Mouse (Mus musculus) kidney, adult 2 months (tissue): Measurements from ENCODE around the gene Smtnl1. TPM values are rescaled to one million over a fixed set of nuclear protein-coding genes. Genes with fewer than 3 reads are reported as not detected.

Experiments
- DNase-seq: peaks from one replicate; pipeline ENCODE4 v3.0.0; 2021
- H3K27ac ChIP-seq: fragments of 200-500 bp; 2 replicates; pipeline ENCODE4 v1.5.1; 2012; ENCODE audit warnings: low read depth, low read length, control low read depth, inconsistent platforms; ENCODE audit not compliant: insufficient read depth
- H3K27me3 ChIP-seq: fragments of 200-500 bp; replicated peaks from 2 replicates; pipeline ENCODE4 v1.6.1; 2012; ENCODE audit warnings: mild to moderate bottlenecking, moderate library complexity, low read length, inconsistent platforms; ENCODE audit not compliant: control insufficient read depth, insufficient read depth
- H3K36me3 ChIP-seq: fragments of 200-500 bp; 2 replicates; pipeline ENCODE4 v1.6.1; 2012; ENCODE audit warnings: mild to moderate bottlenecking, moderate library complexity, low read length, inconsistent platforms; ENCODE audit not compliant: control insufficient read depth, insufficient read depth
- H3K4me1 ChIP-seq: fragments of 200-500 bp; 2 replicates; pipeline ENCODE4 v1.6.1; 2011; ENCODE audit warnings: low read length; ENCODE audit not compliant: control insufficient read depth, insufficient read depth
- H3K4me3 ChIP-seq: fragments of 200-500 bp; 2 replicates; pipeline ENCODE4 v1.5.1; 2011; ENCODE audit warnings: mild to moderate bottlenecking, low read depth, low read length, control low read depth; ENCODE audit not compliant: insufficient read depth
- CTCF ChIP-seq: fragments of 200-500 bp; conservative IDR thresholded peaks from 2 replicates; pipeline ENCODE4 v1.5.1; 2011; ENCODE audit warnings: low read depth, mild to moderate bottlenecking, control low read depth, low read length, moderate library complexity, mixed read lengths; ENCODE audit not compliant: insufficient read depth, insufficient read length
- POLR2A ChIP-seq: fragments of 200-500 bp; IDR thresholded peaks from one replicate; pipeline ENCODE4 v1.6.1; 2011; ENCODE audit warnings: low read depth, low read length, control low read depth
- WGBS: fragments of 180-500 bp; shearing (Covaris S2); methylation state at CpG from one replicate; pipeline ENCODE4 v1.1.7; 2018; 5-methylcytosine and 5-hydroxymethylcytosine counted together
- polyA plus RNA-seq: library from polyadenylated mRNA; depleted of rRNA; stranded (reverse); fragments of >200 nt; gene quantifications from 2 replicates; pipeline ENCODE4 v1.2.3, GENCODE M21; 2012

The Smtnl1 gene
- polyA plus RNA-seq, 1 experiment = 2.6 TPM

GRCm38 (mm10) chr2:84800304-84800703, 22.1 kb downstream of the Smtnl1 start:
- Histone ChIP-seq H3K4me3 (no peak overlapping the region), H3K27ac (no peak overlapping the region), H3K27me3 (no peaks in the 10 kb centered on the region), H3K4me1 (0 out of 2 replicates have a peak, but pooled peaks cover 2% of the 10 kb centered on the region), H3K36me3 (no peaks in the 10 kb centered on the region)
- TF ChIP-seq CTCF (no peak), POLR2A (no peak)
- peak; percentile 24 for DNase-seq
- WGBS = 71% methylated on average over 4 of the region's 4 CpGs

DNA sequence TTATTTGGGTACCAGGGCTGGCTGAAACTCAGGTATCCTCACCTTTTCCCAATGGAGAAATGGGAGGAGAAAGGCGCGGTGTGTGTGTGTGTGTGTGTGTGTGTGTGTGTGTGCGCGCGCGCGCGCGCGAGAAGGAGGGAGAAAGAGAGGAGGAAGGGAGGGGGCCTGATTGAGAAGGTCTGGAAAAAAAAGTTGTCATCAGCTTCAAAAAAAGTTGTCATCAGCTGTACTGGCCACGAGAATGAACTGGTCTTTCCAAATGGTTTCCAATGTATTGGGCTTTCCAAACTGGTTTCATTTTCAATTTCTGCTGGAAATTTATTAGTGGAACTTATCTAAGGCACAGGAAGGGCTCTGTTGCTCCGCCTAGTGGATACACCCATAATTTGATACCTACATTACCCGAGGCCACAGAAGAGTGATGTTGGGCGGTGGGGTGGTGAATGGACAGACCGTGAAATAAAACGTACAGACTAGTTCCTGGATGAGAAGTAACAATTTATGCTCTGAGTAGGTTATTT, 23.4 kb downstream of the Smtnl1 start:
- peak; percentile 88 for DNase-seq
- Histone ChIP-seq H3K4me1 (0 out of 2 replicates have a peak, but pooled peaks cover 2% of the 10 kb centered on the region), H3K36me3 (no peaks in the 10 kb centered on the region), H3K27me3 (no peaks in the 10 kb centered on the region), H3K4me3 (peak overlapping the region; percentile 78), H3K27ac (peak overlapping the region; percentile 39)
- TF ChIP-seq CTCF (peak; percentile 55), POLR2A (no peak)
- WGBS = 0% methylated on average over 16 of the region's 16 CpGs

DNA sequence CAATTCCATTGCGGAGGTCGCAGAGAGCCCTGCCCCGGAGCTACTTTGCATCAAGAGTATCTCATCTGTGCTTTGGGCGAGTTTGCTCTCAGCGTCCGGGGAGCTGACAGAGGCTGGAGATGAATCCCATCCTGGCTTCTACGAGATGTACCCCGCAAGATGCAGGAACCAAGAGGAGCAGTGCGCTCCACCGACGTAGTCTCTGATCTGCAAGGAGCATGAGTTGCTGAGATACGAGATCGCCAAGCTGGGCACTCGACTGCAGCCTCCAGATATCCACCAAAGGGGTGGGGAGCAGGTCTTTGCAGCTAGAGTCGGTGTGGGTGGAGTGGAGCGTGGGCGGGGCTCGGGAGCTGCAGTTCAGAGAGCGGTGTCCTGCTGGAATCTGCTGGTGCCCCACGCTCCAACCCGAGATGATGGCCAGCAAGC, 23.9 kb downstream of the Smtnl1 start, which contains the start of gene Ube2l6:
Gene Ube2l6, plus strand, starts transcription at position 336 of the 429 bp plus-strand sequence.
- peak within 1 kb of the TSS; percentile 39 for H3K27ac ChIP-seq
- under 1% methylated on average over 21 of the region's 21 CpGs for WGBS
- 0 out of 2 replicates have a peak, but pooled peaks cover 2% of the 10 kb centered on the region for H3K4me1 ChIP-seq
- 0 out of 2 replicates have a peak, but pooled peaks have one; percentile 1 for TF ChIP-seq CTCF
- no peak for TF ChIP-seq POLR2A
- H3K4me3 ChIP-seq = peak within 1 kb of the TSS; percentile 78
- no peaks in the 10 kb centered on the region for H3K36me3 ChIP-seq
- DNase-seq = peak; percentile 76
- H3K27me3 ChIP-seq = no peaks in the 10 kb centered on the region

DNA sequence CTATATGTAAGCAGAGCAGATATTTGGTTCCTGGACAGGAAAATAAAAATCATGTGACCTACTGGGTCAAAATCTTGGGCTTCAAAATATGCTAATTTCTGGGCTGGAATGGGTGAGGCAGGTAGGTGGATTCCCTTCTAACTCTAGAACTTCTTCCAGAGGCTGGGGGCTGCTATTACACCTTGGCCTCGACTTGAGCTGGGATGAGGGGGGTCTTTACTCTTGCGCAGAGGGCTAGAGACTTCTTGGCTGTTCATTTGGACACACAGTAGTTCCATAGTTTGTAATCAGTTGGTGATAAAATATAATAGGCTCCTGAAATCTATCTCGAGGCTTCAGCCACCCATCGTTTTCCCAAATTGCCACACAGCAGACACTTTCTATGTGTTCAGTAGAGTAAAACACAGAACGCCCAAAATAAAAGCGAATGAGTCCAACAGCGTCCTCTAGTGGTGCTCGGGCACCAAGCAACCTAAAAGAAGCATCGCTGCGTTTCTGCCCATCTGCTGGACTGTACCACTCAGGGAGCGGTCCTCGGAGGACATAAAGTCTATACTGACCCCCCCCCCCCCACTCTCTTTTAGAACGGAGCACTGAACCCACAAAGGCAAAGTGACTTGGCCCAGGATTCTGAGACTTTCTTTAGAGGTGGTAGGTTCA, 24.5 kb downstream of the Smtnl1 start:
- no peaks in the 10 kb centered on the region for H3K27me3 ChIP-seq
- WGBS = 9% methylated on average over 13 of the region's 13 CpGs
- peak overlapping the region; percentile 78 for H3K4me3 ChIP-seq
- TF ChIP-seq CTCF (peak; percentile 89), POLR2A (no peak)
- no peak overlapping the region for H3K27ac ChIP-seq
- DNase-seq = peak; percentile 73
- H3K36me3 ChIP-seq = no peaks in the 10 kb centered on the region
- H3K4me1 ChIP-seq = 0 out of 2 replicates have a peak, but pooled peaks cover 2% of the 10 kb centered on the region

DNA sequence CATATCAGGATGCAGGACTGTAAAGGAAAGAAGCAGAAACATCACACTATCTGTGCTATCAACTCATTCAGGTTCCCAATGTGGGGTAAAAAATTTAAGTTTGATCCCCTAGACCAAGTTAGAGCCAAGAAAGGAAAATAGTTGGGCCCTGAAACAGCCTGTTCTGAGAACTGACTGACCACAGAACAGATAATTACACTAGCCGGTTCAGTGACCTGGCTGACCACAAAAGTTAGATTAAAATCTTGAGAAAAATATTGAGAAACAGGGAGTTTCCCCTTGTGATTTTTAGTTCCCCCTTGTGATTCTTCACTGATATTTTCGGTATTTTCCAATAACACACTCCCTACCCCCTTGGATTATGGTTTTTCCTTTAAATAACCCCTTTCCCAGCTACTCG, 28.6 kb downstream of the Smtnl1 start:
- Histone ChIP-seq H3K36me3 (no peaks in the 10 kb centered on the region), H3K4me1 (no peaks in the 10 kb centered on the region), H3K4me3 (no peak overlapping the region), H3K27me3 (no peaks in the 10 kb centered on the region), H3K27ac (no peak overlapping the region)
- 82% methylated on average over 3 of the region's 3 CpGs for WGBS
- no peak for DNase-seq
- no peak for TF ChIP-seq POLR2A
- no peak for TF ChIP-seq CTCF

GRCm38 (mm10) chr2:84793154-84793553, 29.3 kb downstream of the Smtnl1 start:
- Histone ChIP-seq H3K4me3 (no peak overlapping the region), H3K27ac (no peak overlapping the region), H3K36me3 (no peaks in the 10 kb centered on the region), H3K4me1 (no peaks in the 10 kb centered on the region), H3K27me3 (no peaks in the 10 kb centered on the region)
- no peak for DNase-seq
- WGBS = 83% methylated on average over 3 of the region's 3 CpGs
- TF ChIP-seq CTCF (no peak), POLR2A (no peak)

DNA sequence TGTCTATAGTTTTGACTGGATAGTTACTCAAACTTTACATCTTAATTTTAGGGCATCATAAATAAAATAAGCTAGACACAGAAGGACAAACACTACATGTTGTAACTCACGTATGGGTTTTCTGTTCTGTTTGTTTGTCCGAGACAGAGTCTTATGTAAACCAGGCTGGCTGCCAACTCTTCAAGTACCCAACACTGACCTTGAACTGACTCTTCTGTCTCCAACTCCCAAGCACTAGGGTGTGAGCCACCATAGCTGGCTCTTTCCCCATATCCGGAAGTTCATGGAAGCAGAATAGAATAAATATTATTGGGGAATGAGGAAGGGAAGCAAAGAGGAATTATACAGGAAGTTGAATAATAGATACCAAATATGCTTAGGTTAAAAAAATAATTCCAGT, 29.9 kb downstream of the Smtnl1 start:
- Histone ChIP-seq H3K27me3 (no peaks in the 10 kb centered on the region), H3K27ac (no peak overlapping the region), H3K4me1 (no peaks in the 10 kb centered on the region), H3K36me3 (no peaks in the 10 kb centered on the region), H3K4me3 (no peak overlapping the region)
- TF ChIP-seq POLR2A (no peak), CTCF (no peak)
- peak; percentile 25 for DNase-seq
- WGBS = 43% methylated on average over 3 of the region's 3 CpGs
